Mouse (Mus musculus) CH12.LX (cell line): ENCODE measurements at regions not wholly inside any gene's neighbourhood (a gene's known extent, or its start where the extent isn't known, plus 50 kb on each side); places are given as distances from the start of the nearest gene placed in this dataset.

ENCODE experiments used
- CHD1 ChIP-seq: IDR thresholded peaks from 2 replicates; pipeline ENCODE4 v1.6.1; 2012; ENCODE audit warnings: low read depth, low read length, improper control_type of control experiment, inconsistent platforms
- CTCF ChIP-seq, 2 experiments: IDR thresholded peaks in 1 of 2; conservative IDR thresholded peaks in 1 of 2; 2 replicates each; pipeline ENCODE4 v1.5.1; 2011 to 2012; ENCODE audit warnings: low read depth in 2 of 2, low read length in 2 of 2, improper control_type of control experiment in 1 of 2, inconsistent platforms in 1 of 2, mild to moderate bottlenecking in 1 of 2, moderate library complexity in 1 of 2
- E2F4 ChIP-seq: IDR thresholded peaks from 2 replicates; pipeline ENCODE4 v1.6.1; 2011; ENCODE audit warnings: low read depth, low read length, improper control_type of control experiment; ENCODE audit not compliant: insufficient replicate concordance
- EP300 ChIP-seq: IDR thresholded peaks from 2 replicates; pipeline ENCODE4 v1.6.1; 2011; ENCODE audit warnings: low read length, improper control_type of control experiment
- MAFK ChIP-seq: IDR thresholded peaks from 2 replicates; pipeline ENCODE4 v1.6.1; 2011; ENCODE audit warnings: low read length, improper control_type of control experiment; ENCODE audit not compliant: insufficient replicate concordance
- MAX ChIP-seq: IDR thresholded peaks from 2 replicates; pipeline ENCODE4 v1.6.1; 2011; ENCODE audit warnings: low read length, improper control_type of control experiment
- MXI1 ChIP-seq: IDR thresholded peaks from 2 replicates; pipeline ENCODE4 v1.6.1; 2011; ENCODE audit warnings: mild to moderate bottlenecking, low read depth, low read length, improper control_type of control experiment
- MYC ChIP-seq: IDR thresholded peaks from 2 replicates; pipeline ENCODE4 v1.6.1; 2011; ENCODE audit warnings: low read depth, mild to moderate bottlenecking, improper control_type of control experiment, low read length
- NELFE ChIP-seq: IDR thresholded peaks from 2 replicates; pipeline ENCODE4 v1.6.1; 2011; ENCODE audit warnings: low read depth, low read length, improper control_type of control experiment
- POLR2A ChIP-seq: IDR thresholded peaks from 2 replicates; pipeline ENCODE4 v1.6.1; 2011; ENCODE audit warnings: low read depth, mild to moderate bottlenecking, improper control_type of control experiment, low read length
- RAD21 ChIP-seq: IDR thresholded peaks from 2 replicates; pipeline ENCODE4 v1.6.1; 2011; ENCODE audit warnings: low read depth, mild to moderate bottlenecking, low read length, improper control_type of control experiment, moderate library complexity
- ZKSCAN1 ChIP-seq: IDR thresholded peaks from 2 replicates; pipeline ENCODE4 v1.6.1; 2012; ENCODE audit warnings: low read depth, inconsistent platforms, low read length, improper control_type of control experiment, borderline replicate concordance
- ZNF384 ChIP-seq: IDR thresholded peaks from 2 replicates; pipeline ENCODE4 v1.6.1; 2012; ENCODE audit warnings: low read depth, low read length, improper control_type of control experiment, inconsistent platforms

DNA sequence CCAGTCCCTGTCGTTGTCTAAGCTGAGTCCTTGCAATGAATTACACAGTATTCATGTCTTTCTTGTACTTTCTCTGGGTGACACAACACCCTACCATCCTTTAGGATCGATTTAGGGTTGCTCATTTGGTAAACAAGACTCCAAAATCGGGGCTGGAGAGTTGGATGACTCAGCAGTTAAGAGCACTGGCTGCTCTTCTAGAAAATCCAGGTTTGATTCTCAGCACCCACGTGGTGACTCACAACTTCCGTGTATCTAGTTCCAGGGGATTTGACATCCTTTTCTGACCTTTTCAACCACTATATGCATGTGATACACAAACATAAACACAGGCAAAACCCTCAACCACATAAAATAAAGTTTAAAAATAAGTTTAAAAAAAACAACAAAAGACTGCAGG, 250.0 kb upstream of the Prok2 start:
- TF ChIP-seq POLR2A (no peak), EP300 (no peak), MAX (no peak), NELFE (no peak), CHD1 (no peak), MXI1 (no peak), E2F4 (no peak), RAD21 (no peak), CTCF (conservative IDR thresholded peaks at IDR 0.05 in 1 of 2, IDR thresholded peaks at IDR 0.05 in 1 of 2; ENCODE audit: low read depth in 2 of 2, low read length in 2 of 2) (no peak), MYC (no peak), ZNF384 (no peak), ZKSCAN1 (no peak), MAFK (0 out of 2 replicates have a peak, but pooled peaks have one; percentile 52)
